Mouse (Mus musculus): ENCODE measurements around the gene Wnk2. TPM values are rescaled to one million over a fixed set of nuclear protein-coding genes. Genes with fewer than 3 reads are reported as not detected.

Wnk2 gene
- polyA plus RNA-seq, 1 experiment: not detected

DNA sequence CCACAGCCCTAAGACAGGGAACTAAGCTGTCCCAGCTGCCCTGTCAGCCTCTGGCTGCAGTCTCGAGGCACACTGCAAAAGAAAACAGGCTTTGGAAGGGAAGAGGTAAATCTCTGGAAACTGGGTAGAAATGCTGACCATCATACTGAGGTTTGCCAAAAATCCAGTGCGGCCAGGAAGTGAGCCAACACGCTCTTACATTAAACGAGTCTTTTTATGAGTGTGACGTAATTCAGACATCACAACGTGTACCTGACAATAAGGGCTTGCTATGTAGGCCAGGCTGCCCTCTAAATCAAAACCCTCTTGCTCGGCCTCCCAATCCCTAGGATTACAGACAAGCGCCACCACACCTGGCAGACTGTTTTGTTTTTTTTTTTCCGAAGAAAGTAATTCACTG is 19.3 kb upstream of the Wnk2 start:
- peaks cover 2% of the 10 kb centered on the region; the same call in 1 of the 2 replicates for H3K4me1 ChIP-seq (ENCODE audit: control insufficient read depth, insufficient read depth, low read length)
- H3K4me3 ChIP-seq (ENCODE audit: insufficient read depth, low read length): no peak overlapping the region
- TF ChIP-seq CTCF (IDR thresholded peaks at IDR 0.05; ENCODE audit: borderline replicate concordance, insufficient read depth, low read length) (no peak), POLR2A (IDR thresholded peaks at IDR 0.05; ENCODE audit: low read depth, low read length) (no peak)
- no peak overlapping the region for H3K27ac ChIP-seq (ENCODE audit: insufficient read depth, low read length)

DNA sequence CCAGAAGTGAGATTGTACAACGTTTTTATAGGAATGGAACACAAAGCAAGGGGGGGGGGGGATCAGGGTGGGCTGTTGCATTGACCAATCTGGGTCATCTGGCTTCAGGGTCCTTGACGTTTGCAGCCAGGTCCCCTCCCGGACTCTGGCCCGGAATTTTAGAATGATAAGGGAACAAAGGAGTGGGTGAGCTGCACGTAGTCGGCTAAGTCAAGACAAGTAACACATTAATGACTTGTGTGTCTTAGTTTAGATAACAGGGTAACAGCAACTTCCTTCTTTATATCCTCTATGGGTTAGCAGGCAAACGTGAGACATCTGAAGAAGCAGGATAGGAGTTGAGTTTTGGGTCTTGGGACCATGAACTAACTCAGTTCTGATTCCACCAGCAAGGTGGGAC is 15.8 kb upstream of the Wnk2 start:
- H3K27ac ChIP-seq (ENCODE audit: insufficient read depth, low read length): no peak overlapping the region
- H3K4me3 ChIP-seq (ENCODE audit: insufficient read depth, low read length): no peak overlapping the region
- H3K4me1 ChIP-seq (ENCODE audit: control insufficient read depth, insufficient read depth, low read length): no peaks in the 10 kb centered on the region
- TF ChIP-seq CTCF (IDR thresholded peaks at IDR 0.05; ENCODE audit: borderline replicate concordance, insufficient read depth, low read length) (no peak), POLR2A (IDR thresholded peaks at IDR 0.05; ENCODE audit: low read depth, low read length) (no peak)

DNA sequence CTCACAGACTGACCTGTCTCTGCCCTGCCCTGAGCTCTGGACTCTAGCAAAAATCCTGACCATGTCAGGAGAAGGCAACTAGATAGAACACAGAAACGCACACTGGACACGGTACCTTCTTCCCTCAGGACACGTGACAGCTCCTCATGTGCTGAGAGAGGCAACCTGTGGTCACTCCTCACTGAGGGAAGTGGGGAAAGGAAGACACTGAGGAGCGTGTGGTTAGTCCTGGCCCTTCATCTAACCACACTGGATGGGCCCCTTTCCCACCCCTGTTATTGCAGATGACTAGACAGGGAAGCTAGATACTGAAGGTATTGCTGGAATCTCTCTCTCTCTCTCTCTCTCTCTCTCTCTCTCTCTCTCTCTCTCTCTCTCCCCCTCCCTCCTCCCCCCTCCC is 14.9 kb upstream of the Wnk2 start:
- no peaks in the 10 kb centered on the region for H3K4me1 ChIP-seq (ENCODE audit: control insufficient read depth, insufficient read depth, low read length)
- H3K27ac ChIP-seq (ENCODE audit: insufficient read depth, low read length): no peak overlapping the region
- no peak overlapping the region for H3K4me3 ChIP-seq (ENCODE audit: insufficient read depth, low read length)
- TF ChIP-seq CTCF (IDR thresholded peaks at IDR 0.05; ENCODE audit: borderline replicate concordance, insufficient read depth, low read length) (no peak), POLR2A (IDR thresholded peaks at IDR 0.05; ENCODE audit: low read depth, low read length) (no peak)

DNA sequence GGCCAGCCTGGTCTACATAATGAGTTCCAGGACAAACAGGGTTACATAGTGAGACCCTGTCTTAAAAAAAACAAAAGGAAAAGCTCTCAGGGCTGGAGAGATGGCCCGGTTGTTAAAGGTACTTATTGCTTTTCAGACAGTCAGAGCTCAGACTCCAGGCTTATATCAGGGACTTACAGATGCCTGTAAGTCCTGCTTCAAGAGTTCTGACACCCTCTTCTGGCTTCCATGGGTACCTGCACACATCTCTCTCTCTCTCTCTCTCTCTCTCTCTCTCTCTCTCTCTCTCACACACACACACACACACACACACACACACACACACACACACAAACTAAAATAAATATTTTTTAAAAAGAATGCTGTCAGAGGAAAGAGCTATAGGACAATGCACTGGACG is 13.4 kb upstream of the Wnk2 start:
- no peak overlapping the region for H3K4me3 ChIP-seq (ENCODE audit: insufficient read depth, low read length)
- no peak overlapping the region for H3K27ac ChIP-seq (ENCODE audit: insufficient read depth, low read length)
- no peak for TF ChIP-seq CTCF (IDR thresholded peaks at IDR 0.05; ENCODE audit: borderline replicate concordance, insufficient read depth, low read length)
- TF ChIP-seq POLR2A (IDR thresholded peaks at IDR 0.05; ENCODE audit: low read depth, low read length): no peak
- H3K4me1 ChIP-seq (ENCODE audit: control insufficient read depth, insufficient read depth, low read length): no peaks in the 10 kb centered on the region

DNA sequence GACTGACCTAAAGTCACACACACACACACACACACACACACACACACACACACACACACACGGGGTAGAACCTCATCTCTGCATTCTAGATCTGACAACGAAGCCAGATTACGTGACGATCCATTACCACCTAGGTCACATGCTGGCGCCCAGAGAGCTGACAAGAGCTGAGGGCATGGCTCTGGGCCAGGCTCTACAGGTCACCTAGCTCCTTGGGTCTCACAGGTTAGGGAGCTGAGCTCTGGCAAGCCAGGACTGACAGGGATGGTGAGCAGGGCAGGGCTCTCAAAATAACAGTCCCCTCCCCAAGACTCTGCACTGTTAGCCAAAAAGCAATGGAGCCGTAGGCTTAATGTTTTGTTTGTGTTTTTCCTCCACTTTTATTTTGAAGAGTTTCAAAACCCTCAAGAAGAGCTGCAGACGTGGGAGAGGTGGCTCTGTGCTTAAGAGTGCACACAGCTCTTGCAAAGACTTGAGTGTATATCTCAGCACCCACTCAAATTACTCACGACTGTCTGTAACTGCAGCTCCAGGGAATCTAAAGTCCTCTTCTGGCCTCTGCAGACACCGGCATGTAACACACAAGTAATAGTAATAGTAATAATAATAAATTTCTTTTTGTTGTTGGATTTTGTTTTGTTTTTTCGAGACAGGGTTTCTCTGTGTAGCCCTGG is 10.4 kb upstream of the Wnk2 start:
- no peaks in the 10 kb centered on the region for H3K4me1 ChIP-seq (ENCODE audit: control insufficient read depth, insufficient read depth, low read length)
- no peak overlapping the region for H3K27ac ChIP-seq (ENCODE audit: insufficient read depth, low read length)
- TF ChIP-seq POLR2A (IDR thresholded peaks at IDR 0.05; ENCODE audit: low read depth, low read length) (no peak), CTCF (IDR thresholded peaks at IDR 0.05; ENCODE audit: borderline replicate concordance, insufficient read depth, low read length) (no peak)
- H3K4me3 ChIP-seq (ENCODE audit: insufficient read depth, low read length): no peak overlapping the region

DNA sequence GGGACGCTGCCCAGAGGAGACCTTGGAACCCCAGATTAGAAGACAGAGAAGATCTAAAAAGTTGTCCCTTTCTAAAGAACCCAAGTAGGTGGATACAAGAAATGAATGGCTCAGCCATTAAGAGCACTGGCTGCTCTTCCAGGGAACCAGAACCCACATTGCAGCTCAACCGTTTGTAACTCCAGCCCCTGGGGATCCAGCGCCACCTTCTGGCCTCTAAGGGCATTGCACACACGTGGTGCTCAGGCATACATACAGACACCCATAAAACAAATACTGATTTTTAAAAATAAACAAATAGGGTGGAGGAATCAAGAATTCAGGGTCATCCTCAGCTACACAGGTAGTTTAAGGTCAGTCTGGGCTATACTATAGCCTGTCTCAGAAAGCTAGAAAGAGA is 8.8 kb upstream of the Wnk2 start:
- TF ChIP-seq CTCF (IDR thresholded peaks at IDR 0.05; ENCODE audit: borderline replicate concordance, insufficient read depth, low read length) (peak; percentile 6; the same call in 1 of the 2 replicates), POLR2A (IDR thresholded peaks at IDR 0.05; ENCODE audit: low read depth, low read length) (no peak)
- Histone ChIP-seq H3K4me3 (ENCODE audit: insufficient read depth, low read length) (no peak overlapping the region), H3K27ac (ENCODE audit: insufficient read depth, low read length) (no peak overlapping the region), H3K4me1 (ENCODE audit: control insufficient read depth, insufficient read depth, low read length) (no peaks in the 10 kb centered on the region)

DNA sequence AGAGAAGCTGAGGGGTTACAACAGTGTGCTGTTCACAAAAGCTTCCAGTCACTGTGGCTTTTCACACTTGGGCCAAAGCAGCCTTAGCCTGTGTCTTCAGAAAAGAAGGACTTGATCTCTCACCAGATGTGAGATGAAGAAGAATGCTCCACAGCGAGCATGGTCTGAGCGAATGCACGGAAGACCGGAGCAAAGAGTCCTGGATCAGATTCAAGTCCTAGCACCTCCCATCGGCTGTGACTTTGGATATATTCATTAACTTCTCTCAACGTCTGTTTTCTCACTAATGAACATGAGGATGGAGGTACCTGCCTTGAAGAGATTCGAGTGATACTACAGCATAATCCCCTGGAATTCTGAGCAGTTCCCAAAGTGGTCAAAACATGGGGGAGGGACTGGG is 6.8 kb upstream of the Wnk2 start:
- TF ChIP-seq POLR2A (IDR thresholded peaks at IDR 0.05; ENCODE audit: low read depth, low read length) (no peak), CTCF (IDR thresholded peaks at IDR 0.05; ENCODE audit: borderline replicate concordance, insufficient read depth, low read length) (no peak)
- Histone ChIP-seq H3K4me3 (ENCODE audit: insufficient read depth, low read length) (no peak overlapping the region), H3K4me1 (ENCODE audit: control insufficient read depth, insufficient read depth, low read length) (no peaks in the 10 kb centered on the region), H3K27ac (ENCODE audit: insufficient read depth, low read length) (no peak overlapping the region)

DNA sequence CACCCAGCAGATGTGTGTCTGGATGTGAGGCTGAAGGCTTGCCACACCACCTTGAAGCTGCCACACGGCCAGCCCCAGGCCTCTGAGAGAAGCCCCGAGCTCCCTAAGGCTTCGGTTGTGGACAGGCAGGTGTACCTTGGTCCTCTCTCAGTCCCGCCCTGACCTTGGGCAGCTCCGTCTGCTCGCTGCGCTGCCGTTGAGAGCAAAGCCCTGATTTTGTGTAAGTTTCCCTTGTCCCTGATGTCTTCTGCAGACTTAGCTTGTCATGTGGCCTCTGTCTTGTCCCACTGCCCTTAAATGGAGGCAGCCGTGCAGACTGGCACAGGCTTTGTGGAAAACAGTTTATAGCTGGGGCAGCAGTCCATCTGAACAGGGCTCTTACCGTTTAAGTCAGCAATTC is 6.2 kb upstream of the Wnk2 start:
- no peak overlapping the region for H3K4me3 ChIP-seq (ENCODE audit: insufficient read depth, low read length)
- TF ChIP-seq CTCF (IDR thresholded peaks at IDR 0.05; ENCODE audit: borderline replicate concordance, insufficient read depth, low read length) (no peak), POLR2A (IDR thresholded peaks at IDR 0.05; ENCODE audit: low read depth, low read length) (no peak)
- H3K27ac ChIP-seq (ENCODE audit: insufficient read depth, low read length): no peak overlapping the region
- no peaks in the 10 kb centered on the region for H3K4me1 ChIP-seq (ENCODE audit: control insufficient read depth, insufficient read depth, low read length)

DNA sequence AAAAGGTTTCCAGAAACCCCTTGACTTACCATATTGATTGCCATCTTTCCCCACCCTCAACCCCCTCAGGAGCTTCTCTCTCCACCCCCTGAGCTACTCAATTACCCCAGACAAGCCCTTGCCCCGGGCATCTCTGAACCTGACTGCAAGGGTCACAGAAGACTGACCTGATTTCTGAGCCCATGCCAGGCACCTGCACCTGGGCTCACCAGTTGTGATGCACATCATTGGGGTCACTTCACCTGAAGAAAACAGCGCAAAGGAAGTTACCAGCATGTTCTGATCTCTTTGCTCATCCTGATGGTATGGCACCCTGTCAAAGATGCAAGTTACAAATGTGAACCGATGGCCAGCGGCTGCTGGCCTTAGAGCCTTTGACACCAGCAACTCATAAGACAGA is 873 bp upstream of the Wnk2 start:
- Histone ChIP-seq H3K4me3 (ENCODE audit: insufficient read depth, low read length) (no peak overlapping the region), H3K4me1 (ENCODE audit: control insufficient read depth, insufficient read depth, low read length) (no peaks in the 10 kb centered on the region), H3K27ac (ENCODE audit: insufficient read depth, low read length) (no peak overlapping the region)
- no peak for TF ChIP-seq CTCF (IDR thresholded peaks at IDR 0.05; ENCODE audit: borderline replicate concordance, insufficient read depth, low read length)
- TF ChIP-seq POLR2A (IDR thresholded peaks at IDR 0.05; ENCODE audit: low read depth, low read length): no peak

DNA sequence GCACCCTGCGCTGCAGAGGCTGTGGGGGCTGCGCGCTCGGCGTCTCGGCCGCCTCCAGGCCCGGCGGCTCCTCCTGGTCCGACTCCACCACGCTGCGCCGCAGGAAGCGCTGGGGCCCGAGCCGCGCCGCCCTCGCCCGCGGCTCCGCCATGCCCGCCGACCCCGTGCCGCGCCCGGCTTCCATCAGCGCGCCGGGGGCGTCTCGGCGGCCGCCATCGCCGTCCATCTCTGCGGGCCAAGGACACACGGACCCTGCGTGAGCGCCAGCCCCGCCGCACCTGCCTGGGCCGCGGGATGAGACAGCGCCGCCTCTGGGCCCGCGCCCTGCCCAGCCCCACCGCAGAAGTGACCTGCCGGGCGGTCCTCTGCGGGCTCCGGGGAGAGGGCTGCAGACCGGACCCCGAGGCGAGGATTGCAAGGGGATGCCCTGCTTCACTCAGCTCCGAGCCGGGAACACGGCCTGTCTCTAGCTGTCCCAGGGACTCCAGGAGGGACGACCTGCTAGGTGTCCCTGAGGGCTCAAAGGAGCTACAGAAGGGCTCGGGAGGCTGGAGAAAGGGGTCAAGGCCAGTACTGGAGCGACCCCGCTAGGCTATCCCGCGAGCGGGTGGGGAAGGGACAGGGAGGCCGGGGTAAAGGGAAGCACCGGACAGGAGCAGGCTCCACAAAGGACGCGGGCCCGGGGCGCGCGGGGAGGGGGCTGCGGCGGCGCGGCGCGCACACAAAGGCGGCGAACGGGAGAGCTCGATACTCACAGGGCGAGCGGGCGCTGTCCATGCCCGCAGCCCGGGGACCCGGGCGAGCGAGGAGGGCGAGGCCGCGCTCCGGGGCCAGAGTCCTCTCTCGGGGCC is 582 bp downstream of the Wnk2 start:
- no peaks in the 10 kb centered on the region for H3K4me1 ChIP-seq (ENCODE audit: control insufficient read depth, insufficient read depth, low read length)
- H3K27ac ChIP-seq (ENCODE audit: insufficient read depth, low read length): no peak overlapping the region
- H3K4me3 ChIP-seq (ENCODE audit: insufficient read depth, low read length): peak overlapping the region; percentile 15
- no peak for TF ChIP-seq CTCF (IDR thresholded peaks at IDR 0.05; ENCODE audit: borderline replicate concordance, insufficient read depth, low read length)
- no peak for TF ChIP-seq POLR2A (IDR thresholded peaks at IDR 0.05; ENCODE audit: low read depth, low read length)

Measured in embryonic fibroblast, embryonic 13.5 days (primary cell).